Mouse (Mus musculus) 3134 (cell line): ENCODE measurements around the gene F2r.

Experiments used
- DNase-seq: peaks from one replicate; pipeline ENCODE4 v3.0.0-alpha.2; 2011; ENCODE audit warnings: low spot score; ENCODE audit not compliant: insufficient read length; ENCODE audit errors: extremely low read depth

F2r gene

DNA sequence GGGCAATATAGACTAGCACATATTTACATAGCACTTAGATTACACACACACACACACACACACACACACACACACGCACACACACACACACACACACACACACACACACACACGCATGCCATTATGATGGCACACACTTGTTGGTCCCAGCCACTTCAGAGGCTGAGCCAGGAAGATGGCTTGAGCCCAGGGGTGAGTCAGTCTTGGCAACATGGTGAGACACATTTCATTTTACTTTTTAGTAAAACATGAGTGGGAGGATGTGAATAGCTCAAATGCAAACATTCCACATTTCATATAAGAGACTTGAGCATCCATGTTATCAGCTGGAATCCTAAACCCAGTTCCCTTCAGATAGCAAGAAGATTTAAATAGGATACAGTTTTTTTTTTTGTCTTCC, 15.1 kb upstream of the F2r start:
- peak; percentile 27 for DNase-seq

DNA sequence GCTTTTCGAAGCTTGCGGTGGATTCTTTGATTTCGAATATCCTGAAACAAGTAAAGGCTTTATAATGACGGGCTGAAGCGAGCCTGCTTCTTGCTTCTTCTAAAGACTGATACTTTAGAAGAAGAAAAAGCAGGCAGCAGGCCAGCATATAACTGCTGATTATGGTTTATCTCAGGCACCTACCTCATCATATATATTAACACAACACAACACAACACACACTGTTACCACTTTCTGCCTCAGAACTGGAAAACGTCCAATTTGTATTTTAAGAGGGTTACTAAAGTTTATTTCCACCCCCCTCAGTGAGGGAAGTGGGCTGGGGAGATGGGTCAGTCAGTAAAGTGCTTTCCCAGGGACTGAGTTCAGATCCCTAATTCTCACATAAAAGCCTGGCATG, 13.9 kb upstream of the F2r start:
- DNase-seq = no peak

- no peak for DNase-seq
Measured at GRCm38 (mm10) chr13:95630747-95631146, 12.5 kb upstream of the F2r start.

GRCm38 (mm10) chr13:95629751-95630150, 11.5 kb upstream of the F2r start:
- no peak for DNase-seq

GRCm38 (mm10) chr13:95626696-95627095, 8.4 kb upstream of the F2r start:
- DNase-seq = no peak

DNA sequence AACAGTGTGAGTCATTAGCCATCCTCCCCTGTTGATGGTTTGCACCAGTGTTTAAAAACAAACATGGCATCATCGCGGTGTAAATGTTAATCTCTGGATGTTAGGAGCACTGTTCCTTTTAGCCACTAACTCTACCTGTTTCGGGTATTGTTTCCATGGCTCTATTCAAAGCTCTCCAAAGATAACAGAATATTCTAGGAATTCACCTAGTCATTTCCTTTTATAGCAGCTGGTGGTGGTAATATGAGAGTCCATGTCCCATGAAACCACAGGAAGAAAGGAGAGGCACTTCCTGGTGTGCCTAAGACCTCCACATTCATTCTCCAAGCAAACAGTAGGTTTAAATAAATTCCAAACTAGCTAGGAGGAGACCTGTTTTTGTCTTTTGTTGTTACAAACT, 4.8 kb upstream of the F2r start:
- no peak for DNase-seq

- no peak for DNase-seq
Measured at GRCm38 (mm10) chr13:95621563-95621962, 3.3 kb upstream of the F2r start.

- no peak for DNase-seq
Measured at GRCm38 (mm10) chr13:95618859-95619258, 572 bp upstream of the F2r start.

GRCm38 (mm10) chr13:95617671-95618171, 566 bp downstream of the F2r start:
- no peak for DNase-seq

GRCm38 (mm10) chr13:95617082-95617670, 1.1 kb downstream of the F2r start:
- DNase-seq = no peak

DNA sequence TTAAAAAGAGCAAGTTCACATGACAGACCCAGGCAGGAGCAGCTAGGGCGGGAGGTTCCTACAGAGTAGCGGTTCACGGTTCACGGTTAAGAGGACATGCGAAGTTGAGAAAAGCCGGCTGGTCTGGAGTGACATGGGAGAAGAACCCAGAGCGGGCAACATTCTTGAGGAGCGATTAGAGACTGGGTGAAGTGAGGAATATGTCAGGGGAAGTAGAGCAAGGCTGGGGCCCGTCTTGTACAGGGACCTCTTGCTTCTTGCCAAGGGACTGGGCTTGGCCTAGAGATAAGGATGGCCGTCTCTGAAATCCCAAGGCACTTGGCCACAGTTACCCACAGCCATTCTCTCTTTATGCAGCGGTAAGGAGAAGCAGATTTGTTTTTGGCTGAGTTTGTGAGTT, 1.8 kb downstream of the F2r start:
- no peak for DNase-seq

DNA sequence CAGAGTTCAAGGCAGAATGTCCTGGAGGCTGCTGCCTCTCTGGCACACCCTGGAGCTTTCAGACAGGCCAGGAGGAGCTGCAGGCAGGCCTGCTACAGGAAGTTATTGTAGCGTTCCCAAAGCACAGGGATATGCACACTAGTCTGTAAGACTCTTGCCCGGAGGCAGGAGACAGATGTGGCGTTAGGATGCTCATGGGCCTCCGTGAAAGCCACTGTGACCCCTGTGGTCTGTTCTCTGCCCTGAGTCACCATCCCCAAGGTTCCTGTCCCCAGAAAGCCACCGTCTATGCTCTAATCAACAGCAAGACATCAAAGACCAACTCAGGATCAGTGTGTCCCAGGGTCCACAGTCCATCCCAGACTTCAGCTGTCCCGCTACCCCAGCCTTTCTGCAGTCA, 3.5 kb downstream of the F2r start:
- peak; percentile 59 for DNase-seq

DNA sequence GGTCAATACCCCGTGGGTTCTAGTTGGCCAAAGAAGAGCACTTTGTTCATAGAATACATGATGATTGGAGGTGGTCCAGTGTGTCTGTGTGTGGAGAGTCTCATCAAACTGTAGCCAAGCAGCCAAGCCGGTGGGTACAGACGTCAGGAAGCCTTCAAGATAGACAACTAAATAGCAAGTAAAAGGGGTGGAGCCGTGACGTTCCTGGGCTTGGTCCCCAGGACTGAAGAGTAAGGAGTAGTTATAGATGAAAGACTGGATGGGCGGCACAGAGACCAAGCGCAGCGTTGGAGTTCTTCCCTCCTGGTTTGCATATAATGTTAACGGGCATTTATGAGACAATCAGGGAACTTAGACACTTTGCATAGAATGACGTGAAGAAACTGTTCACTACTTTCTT, 6.0 kb downstream of the F2r start:
- DNase-seq = no peak

- no peak for DNase-seq
Measured at GRCm38 (mm10) chr13:95611752-95612151, 6.5 kb downstream of the F2r start.

GRCm38 (mm10) chr13:95610786-95611562, 7.3 kb downstream of the F2r start:
- DNase-seq = peak; percentile 43

DNA sequence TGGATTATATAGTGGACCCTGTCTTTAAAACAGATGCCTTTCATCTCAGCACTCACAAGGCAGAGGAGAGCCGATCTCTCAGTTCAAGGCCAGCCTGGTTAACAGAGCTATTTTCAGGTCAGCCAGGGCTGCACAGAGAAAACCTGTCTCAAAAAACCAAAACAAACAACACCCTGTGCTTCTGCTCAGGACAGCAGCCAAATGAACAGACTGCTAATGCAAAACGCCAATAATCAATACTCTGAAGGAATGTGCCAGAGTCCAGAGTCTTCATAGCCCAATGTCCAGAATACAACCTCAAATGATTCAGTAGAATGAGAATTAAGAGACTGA, 9.2 kb downstream of the F2r start:
- no peak for DNase-seq

DNA sequence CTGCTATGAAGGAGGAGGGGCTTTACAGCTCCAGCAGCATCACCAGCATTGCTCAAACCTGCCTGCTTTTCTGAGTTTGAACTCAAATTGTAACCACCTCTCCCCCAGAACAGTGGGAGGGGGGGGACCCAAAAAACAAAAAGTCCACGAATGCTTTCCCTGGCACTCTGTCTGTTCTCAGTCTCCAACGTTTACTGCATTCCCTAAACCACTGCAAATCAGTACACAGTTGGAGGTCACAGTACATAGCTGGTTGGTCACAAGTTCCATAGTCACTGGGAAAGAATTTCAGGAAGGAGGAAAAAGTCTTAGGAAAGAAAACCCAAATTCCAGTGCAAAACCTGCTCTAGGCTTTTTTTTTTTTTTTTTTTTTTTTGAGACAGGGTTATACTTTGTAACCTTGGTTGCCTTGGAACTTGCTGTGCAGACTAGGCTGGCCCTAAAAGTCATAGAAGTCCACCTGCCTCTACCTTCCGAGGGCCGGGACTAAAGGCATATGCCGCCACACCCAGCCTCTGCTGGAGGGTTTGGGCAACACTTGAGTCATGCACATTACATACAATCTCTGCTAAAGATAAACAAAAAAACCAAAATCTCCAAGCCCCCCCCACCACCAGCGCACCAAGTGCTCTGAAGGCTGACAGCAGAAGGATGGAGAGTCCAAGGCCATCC, 9.7 kb downstream of the F2r start:
- DNase-seq = peak; percentile 60

- DNase-seq = no peak
Measured at GRCm38 (mm10) chr13:95607019-95607418, 11.3 kb downstream of the F2r start.

DNA sequence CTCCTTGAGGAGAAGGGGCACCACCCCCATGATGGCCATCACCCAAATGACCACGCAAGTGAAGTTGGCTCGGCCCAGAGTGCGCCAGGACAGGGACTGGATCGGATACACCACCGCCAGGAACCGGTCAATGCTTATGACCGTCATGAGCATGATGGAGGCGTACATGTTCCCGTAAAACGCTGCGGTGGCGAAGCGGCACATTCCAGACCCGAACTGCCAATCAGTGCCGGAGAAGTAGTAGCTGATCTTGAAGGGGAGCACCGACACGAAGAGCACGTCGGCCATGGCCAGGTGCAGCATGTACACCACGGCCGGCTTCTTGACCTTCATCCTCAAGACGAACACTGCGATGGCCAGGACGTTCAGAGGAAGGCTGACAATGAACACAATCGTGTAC, 14.0 kb downstream of the F2r start:
- no peak for DNase-seq

DNA sequence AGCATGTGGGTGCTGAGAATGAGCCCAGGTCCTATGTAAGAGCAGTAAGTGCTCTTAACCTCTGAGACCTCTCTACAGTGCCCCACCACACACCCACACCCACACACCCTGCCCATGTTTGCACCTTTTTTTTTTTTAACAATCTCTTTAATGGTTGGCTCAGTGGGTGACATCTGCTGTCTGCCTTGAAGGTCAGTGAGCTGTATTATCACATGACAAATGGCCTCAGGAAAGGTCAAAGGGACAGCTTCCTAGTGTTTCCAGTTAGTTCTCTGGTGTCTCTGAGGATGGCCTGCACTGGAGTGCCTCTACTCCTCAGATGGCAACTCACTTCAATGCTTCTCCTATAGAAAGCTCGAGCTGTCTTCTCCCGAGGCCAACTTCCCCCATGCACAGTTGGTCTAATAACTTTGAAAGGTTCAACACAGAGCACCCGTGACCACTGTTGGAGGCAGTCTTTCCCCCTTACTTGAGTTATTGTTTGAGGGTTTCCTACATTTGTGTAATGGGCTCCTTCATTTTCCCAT, 18.4 kb downstream of the F2r start:
- DNase-seq = no peak

DNA sequence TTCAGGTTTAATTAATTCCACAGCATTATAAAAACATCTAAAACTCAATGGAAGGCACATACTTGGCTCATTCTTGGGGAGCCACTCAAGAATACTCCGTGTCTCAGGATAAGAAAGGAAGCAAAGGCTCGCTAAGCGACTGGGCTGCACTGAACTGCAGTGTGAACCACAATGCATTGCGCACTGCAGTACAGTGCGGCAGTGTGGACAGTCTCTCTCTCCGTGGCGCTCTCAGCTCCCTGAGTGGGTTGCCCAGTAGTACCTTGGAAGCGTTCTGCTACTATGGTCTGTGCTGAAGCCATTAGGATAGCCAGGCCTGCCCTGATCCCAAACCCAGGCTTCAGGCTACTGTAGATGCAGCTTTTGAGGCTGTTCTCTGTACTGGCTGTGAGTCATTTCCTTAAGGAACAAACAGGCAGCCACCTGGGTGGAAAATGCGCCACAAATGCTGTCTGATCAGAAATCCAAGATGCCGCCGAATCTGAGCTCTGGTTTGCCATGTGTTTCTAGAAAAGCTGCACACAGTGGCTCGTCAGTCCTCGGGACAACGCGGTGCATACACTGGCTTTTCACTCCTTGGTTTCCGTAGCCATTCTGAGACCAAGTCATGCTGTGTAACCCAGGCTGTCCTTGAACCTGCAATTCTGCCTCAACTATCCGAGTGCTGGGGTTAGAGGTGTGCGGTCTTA, 19.9 kb downstream of the F2r start:
- DNase-seq = no peak
